Mouse (Mus musculus) liver, embryonic 13.5 days (tissue): Measurements from ENCODE around the gene Tmtc2. TPM values are rescaled to one million over a fixed set of nuclear protein-coding genes. Genes with fewer than 3 reads are reported as not detected.

Source experiments
- ATAC-seq: fragments of 200-750 bp; cut with Nextera tagmentation; 2 replicates; pipeline ENCODE4 v1.8.0; 2017; ENCODE audit warnings: low read depth, mild to moderate bottlenecking, moderate number of reproducible peaks, moderate library complexity
- DNase-seq: peaks from one replicate; pipeline ENCODE4 v3.0.0; 2022
- H3K27ac ChIP-seq: fragments of 300-500 bp; sonication (generic); 2 replicates; pipeline ENCODE4 v1.5.1; 2015; ENCODE audit warnings: moderate library complexity, mild to moderate bottlenecking, inconsistent platforms
- H3K27me3 ChIP-seq: fragments of 300-500 bp; sonication (generic); 2 replicates; pipeline ENCODE4 v1.6.1; 2015; ENCODE audit warnings: mild to moderate bottlenecking, inconsistent platforms
- H3K36me3 ChIP-seq: fragments of 300-500 bp; sonication (generic); 2 replicates; pipeline ENCODE4 v1.6.1; 2015; ENCODE audit warnings: mild to moderate bottlenecking, inconsistent platforms
- H3K4me1 ChIP-seq: fragments of 300-500 bp; sonication (generic); replicated peaks from 2 replicates; pipeline ENCODE4 v1.6.1; 2015; ENCODE audit warnings: inconsistent platforms
- H3K4me2 ChIP-seq: fragments of 300-500 bp; sonication (generic); 2 replicates; pipeline ENCODE4 v1.6.1; 2015; ENCODE audit warnings: inconsistent platforms, mild to moderate bottlenecking, moderate library complexity
- H3K4me3 ChIP-seq: fragments of 300-500 bp; sonication (generic); replicated peaks from 2 replicates; pipeline ENCODE4 v1.5.1; 2015; ENCODE audit warnings: mild to moderate bottlenecking, inconsistent platforms
- H3K9ac ChIP-seq: fragments of 300-500 bp; sonication (generic); 2 replicates; pipeline ENCODE4 v1.6.1; 2015; ENCODE audit warnings: mild to moderate bottlenecking, inconsistent platforms
- H3K9me3 ChIP-seq: fragments of 300-500 bp; sonication (generic); replicated peaks from 2 replicates; pipeline ENCODE4 v1.6.1; 2016; ENCODE audit warnings: inconsistent platforms
- WGBS: fragments of 180-500 bp; shearing (Covaris S2); methylation state at CpG from one replicate; pipeline ENCODE4 v1.1.7; 2015; ENCODE audit not compliant: insufficient replicate concordance; 5-methylcytosine and 5-hydroxymethylcytosine counted together
- polyA plus RNA-seq: library from polyadenylated mRNA; unstranded; fragments of >200 nt; fragmentation: Nextera tagmentation; extraction: Ambion mirVana; gene quantifications from 2 replicates; pipeline ENCODE4 v1.2.1, GENCODE M21; 2015

Tmtc2 gene
- polyA plus RNA-seq, 1 experiment from 2014 or later, result 0.58 TPM

GRCm38 (mm10) chr10:105492485-105492884, 81.8 kb downstream of the Tmtc2 start:
- no peaks in the 10 kb centered on the region for H3K27me3 ChIP-seq
- no peaks in the 10 kb centered on the region for H3K36me3 ChIP-seq
- no peaks in the 10 kb centered on the region for H3K4me1 ChIP-seq
- 70% methylated on average over 4 of the region's 4 CpGs for WGBS
- H3K27ac ChIP-seq, result no peak overlapping the region
- H3K4me2 ChIP-seq, result no peak overlapping the region
- ATAC-seq (no peak), DNase-seq (no peak)
- H3K9me3 ChIP-seq, result no peaks in the 10 kb centered on the region
- no peak overlapping the region for H3K9ac ChIP-seq
- H3K4me3 ChIP-seq, result no peak overlapping the region

- H3K9ac ChIP-seq, result no peak overlapping the region
- no peak for ATAC-seq
Observed at GRCm38 (mm10) chr10:105490748-105491147, 83.5 kb downstream of the Tmtc2 start.

GRCm38 (mm10) chr10:105489970-105490735, 84.1 kb downstream of the Tmtc2 start:
- no peak overlapping the region for H3K4me2 ChIP-seq
- H3K9ac ChIP-seq, result no peak overlapping the region
- no peak overlapping the region for H3K4me3 ChIP-seq
- H3K27ac ChIP-seq, result no peak overlapping the region
- H3K4me1 ChIP-seq, result no peaks in the 10 kb centered on the region
- H3K27me3 ChIP-seq, result no peaks in the 10 kb centered on the region
- H3K9me3 ChIP-seq, result no peaks in the 10 kb centered on the region
- H3K36me3 ChIP-seq, result no peaks in the 10 kb centered on the region
- DNase-seq (no peak), ATAC-seq (no peak)
- WGBS, result 81% methylated on average over 14 of the region's 14 CpGs

More at GRCm38 (mm10) chr10:105490748-105491147, 83.5 kb downstream of the Tmtc2 start:
- H3K4me1 ChIP-seq, result no peaks in the 10 kb centered on the region
- no peak overlapping the region for H3K4me3 ChIP-seq
- no peak for DNase-seq
- no peaks in the 10 kb centered on the region for H3K27me3 ChIP-seq
- no peak overlapping the region for H3K4me2 ChIP-seq
- H3K27ac ChIP-seq, result no peak overlapping the region
- H3K36me3 ChIP-seq, result no peaks in the 10 kb centered on the region
- WGBS, result 57% methylated on average over 4 of the region's 4 CpGs
- no peaks in the 10 kb centered on the region for H3K9me3 ChIP-seq

GRCm38 (mm10) chr10:105486977-105487376, 87.3 kb downstream of the Tmtc2 start:
- H3K9me3 ChIP-seq, result no peaks in the 10 kb centered on the region
- H3K27me3 ChIP-seq, result no peaks in the 10 kb centered on the region
- H3K4me3 ChIP-seq, result no peak overlapping the region
- 59% methylated on average over 4 of the region's 4 CpGs for WGBS
- ATAC-seq (no peak), DNase-seq (no peak)
- H3K27ac ChIP-seq, result no peak overlapping the region
- no peaks in the 10 kb centered on the region for H3K36me3 ChIP-seq
- H3K9ac ChIP-seq, result no peak overlapping the region
- no peaks in the 10 kb centered on the region for H3K4me1 ChIP-seq
- H3K4me2 ChIP-seq, result no peak overlapping the region

GRCm38 (mm10) chr10:105484355-105485094, 89.7 kb downstream of the Tmtc2 start:
- Histone ChIP-seq H3K36me3 (no peaks in the 10 kb centered on the region), H3K27me3 (no peaks in the 10 kb centered on the region), H3K27ac (no peak overlapping the region), H3K4me2 (no peak overlapping the region), H3K4me1 (no peaks in the 10 kb centered on the region), H3K9ac (no peak overlapping the region), H3K4me3 (no peak overlapping the region), H3K9me3 (no peaks in the 10 kb centered on the region)
- DNase-seq, result no peak
- no peak for ATAC-seq
- 70% methylated on average over 2 of the region's 2 CpGs for WGBS

GRCm38 (mm10) chr10:105479771-105480170, 94.5 kb downstream of the Tmtc2 start:
- Histone ChIP-seq H3K4me3 (no peak overlapping the region), H3K9ac (no peak overlapping the region), H3K27ac (no peak overlapping the region), H3K4me2 (no peak overlapping the region), H3K36me3 (no peaks in the 10 kb centered on the region), H3K4me1 (no peaks in the 10 kb centered on the region), H3K27me3 (no peaks in the 10 kb centered on the region), H3K9me3 (no peaks in the 10 kb centered on the region)
- 66% methylated on average over 11 of the region's 11 CpGs for WGBS
- ATAC-seq (no peak), DNase-seq (no peak)

GRCm38 (mm10) chr10:105477623-105478238, 96.5 kb downstream of the Tmtc2 start:
- Histone ChIP-seq H3K36me3 (no peaks in the 10 kb centered on the region), H3K27ac (no peak overlapping the region), H3K9me3 (no peaks in the 10 kb centered on the region), H3K4me1 (no peaks in the 10 kb centered on the region), H3K4me2 (no peak overlapping the region), H3K27me3 (no peaks in the 10 kb centered on the region), H3K4me3 (no peak overlapping the region), H3K9ac (no peak overlapping the region)
- 77% methylated on average over 18 of the region's 18 CpGs for WGBS
- ATAC-seq (no peak), DNase-seq (no peak)

- 74% methylated on average over 6 of the region's 6 CpGs for WGBS
- H3K9me3 ChIP-seq, result no peaks in the 10 kb centered on the region
- H3K27me3 ChIP-seq, result no peaks in the 10 kb centered on the region
- no peak overlapping the region for H3K4me3 ChIP-seq
- H3K4me1 ChIP-seq, result no peaks in the 10 kb centered on the region
- no peak overlapping the region for H3K9ac ChIP-seq
- H3K36me3 ChIP-seq, result no peaks in the 10 kb centered on the region
- DNase-seq (no peak), ATAC-seq (no peak)
- H3K4me2 ChIP-seq, result no peak overlapping the region
- no peak overlapping the region for H3K27ac ChIP-seq
Observed at GRCm38 (mm10) chr10:105474162-105474830, 100.0 kb downstream of the Tmtc2 start.

GRCm38 (mm10) chr10:105464378-105464777, 109.9 kb downstream of the Tmtc2 start:
- Histone ChIP-seq H3K27me3 (no peaks in the 10 kb centered on the region), H3K27ac (no peak overlapping the region), H3K4me2 (no peak overlapping the region), H3K4me3 (no peak overlapping the region), H3K9ac (no peak overlapping the region), H3K36me3 (no peaks in the 10 kb centered on the region), H3K9me3 (no peaks in the 10 kb centered on the region), H3K4me1 (no peaks in the 10 kb centered on the region)
- 82% methylated on average over 4 of the region's 4 CpGs for WGBS
- ATAC-seq (no peak), DNase-seq (no peak)

- no peak overlapping the region for H3K4me2 ChIP-seq
Observed at GRCm38 (mm10) chr10:105453441-105453840, 120.8 kb downstream of the Tmtc2 start.

GRCm38 (mm10) chr10:105447191-105447590, 127.1 kb downstream of the Tmtc2 start:
- WGBS, result 78% methylated on average over 2 of the region's 2 CpGs
- no peak for DNase-seq
- Histone ChIP-seq H3K36me3 (no peaks in the 10 kb centered on the region), H3K27ac (no peak overlapping the region), H3K4me2 (no peak overlapping the region), H3K27me3 (no peaks in the 10 kb centered on the region), H3K4me3 (no peak overlapping the region), H3K4me1 (no peaks in the 10 kb centered on the region), H3K9me3 (no peaks in the 10 kb centered on the region), H3K9ac (no peak overlapping the region)
- ATAC-seq, result no peak

More at GRCm38 (mm10) chr10:105453441-105453840, 120.8 kb downstream of the Tmtc2 start:
- Histone ChIP-seq H3K4me1 (no peaks in the 10 kb centered on the region), H3K27ac (no peak overlapping the region), H3K36me3 (no peaks in the 10 kb centered on the region), H3K9ac (no peak overlapping the region), H3K27me3 (no peaks in the 10 kb centered on the region), H3K4me3 (no peak overlapping the region), H3K9me3 (no peaks in the 10 kb centered on the region)
- no peak for DNase-seq
- no peak for ATAC-seq
- 74% methylated on average over 8 of the region's 8 CpGs for WGBS
